Mouse (Mus musculus): ENCODE results near the gene Egr4. TPM values are rescaled to one million over a fixed set of nuclear protein-coding genes. Genes with fewer than 3 reads are reported as not detected.

Gene Egr4
- polyA plus RNA-seq, 1 experiment from 2014 or later, result not detected

- 49% methylated on average over 5 of the region's 5 CpGs for WGBS
- ATAC-seq (ENCODE audit: insufficient number of reproducible peaks, low FRiP score, low TSS enrichment, low read depth), result no peak
- no peaks in the 10 kb centered on the region for H3K4me1 ChIP-seq
- H3K9ac ChIP-seq, result no peak overlapping the region
- H3K36me3 ChIP-seq, result peaks cover 21% of the 10 kb centered on the region
- no peak overlapping the region for H3K4me3 ChIP-seq (replicated peaks)
- H3K27ac ChIP-seq (replicated peaks), result no peak overlapping the region
- no peak overlapping the region for H3K4me2 ChIP-seq (replicated peaks)
- H3K27me3 ChIP-seq, result 0 out of 2 replicates have a peak, but pooled peaks cover under 1% of the 10 kb centered on the region
- no peaks in the 10 kb centered on the region for H3K9me3 ChIP-seq (replicated peaks)
Observed at GRCm38 (mm10) chr6:85472542-85472941, 40.8 kb downstream of the Egr4 start.

- H3K4me1 ChIP-seq, result no peaks in the 10 kb centered on the region
- no peak overlapping the region for H3K9ac ChIP-seq
- no peaks in the 10 kb centered on the region for H3K27me3 ChIP-seq
- no peak overlapping the region for H3K4me3 ChIP-seq (replicated peaks)
- peaks cover 27% of the 10 kb centered on the region for H3K36me3 ChIP-seq
- H3K9me3 ChIP-seq (replicated peaks), result no peaks in the 10 kb centered on the region
- no peak overlapping the region for H3K4me2 ChIP-seq (replicated peaks)
- 62% methylated on average over 8 of the region's 8 CpGs for WGBS
- ATAC-seq (ENCODE audit: insufficient number of reproducible peaks, low FRiP score, low TSS enrichment, low read depth), result no peak
- no peak overlapping the region for H3K27ac ChIP-seq (replicated peaks)
Observed at GRCm38 (mm10) chr6:85471962-85472361, 41.4 kb downstream of the Egr4 start.

GRCm38 (mm10) chr6:85469660-85470430, 43.5 kb downstream of the Egr4 start:
- H3K4me3 ChIP-seq (replicated peaks), result no peak overlapping the region
- no peak for ATAC-seq (ENCODE audit: insufficient number of reproducible peaks, low FRiP score, low TSS enrichment, low read depth)
- H3K9ac ChIP-seq, result no peak overlapping the region
- no peaks in the 10 kb centered on the region for H3K4me1 ChIP-seq
- H3K4me2 ChIP-seq (replicated peaks), result no peak overlapping the region
- no peaks in the 10 kb centered on the region for H3K9me3 ChIP-seq (replicated peaks)
- 69% methylated on average over 5 of the region's 5 CpGs for WGBS
- no peak overlapping the region for H3K27ac ChIP-seq (replicated peaks)
- peaks cover 48% of the 10 kb centered on the region for H3K36me3 ChIP-seq
- H3K27me3 ChIP-seq, result no peaks in the 10 kb centered on the region

GRCm38 (mm10) chr6:85465381-85465780, 48.0 kb downstream of the Egr4 start:
- Histone ChIP-seq H3K36me3 (peaks cover 91% of the 10 kb centered on the region), H3K4me1 (no peaks in the 10 kb centered on the region), H3K4me2 (replicated peaks) (no peak overlapping the region), H3K4me3 (replicated peaks) (no peak overlapping the region), H3K9ac (no peak overlapping the region), H3K27me3 (no peaks in the 10 kb centered on the region), H3K27ac (replicated peaks) (no peak overlapping the region), H3K9me3 (replicated peaks) (no peaks in the 10 kb centered on the region)
- ATAC-seq (ENCODE audit: insufficient number of reproducible peaks, low FRiP score, low TSS enrichment, low read depth), result no peak

Other genes starting within 250 kb of the Egr4 start
- gene Sfxn5, start 180.2 kb downstream of the Egr4 start, polyA plus RNA-seq (2015; fragmentation: Nextera tagmentation; extraction: Ambion mirVana), result 8.0 TPM in 2 replicates
- 20.1 and 21.4 TPM in 2 replicates for gene Rab11fip5, start 139.0 kb downstream of the Egr4 start, polyA plus RNA-seq (2015; fragmentation: Nextera tagmentation; extraction: Ambion mirVana)
- not detected in 2 replicates for gene Noto, start 89.7 kb downstream of the Egr4 start, polyA plus RNA-seq (2015; fragmentation: Nextera tagmentation; extraction: Ambion mirVana)
- 47.8 and 51.9 TPM in 2 replicates for gene Smyd5, start 81.6 kb downstream of the Egr4 start, polyA plus RNA-seq (2015; fragmentation: Nextera tagmentation; extraction: Ambion mirVana)
- 440 and 448 TPM in 2 replicates for gene Cct7, start 62.1 kb downstream of the Egr4 start, polyA plus RNA-seq (2015; fragmentation: Nextera tagmentation; extraction: Ambion mirVana)
- gene Pradc1, start 61.6 kb downstream of the Egr4 start, polyA plus RNA-seq (2015; fragmentation: Nextera tagmentation; extraction: Ambion mirVana), result 38.0 and 42.4 TPM in 2 replicates
- gene Fbxo41, start 10.6 kb downstream of the Egr4 start, polyA plus RNA-seq (2015; fragmentation: Nextera tagmentation; extraction: Ambion mirVana), result 0.26 and 0.33 TPM in 2 replicates
- gene Alms1, start 73.9 kb upstream of the Egr4 start, polyA plus RNA-seq (2015; fragmentation: Nextera tagmentation; extraction: Ambion mirVana), result 4.9 and 5.3 TPM in 2 replicates
- not detected in 2 replicates for gene Nat8f7, start 199.6 kb upstream of the Egr4 start, polyA plus RNA-seq (2015; fragmentation: Nextera tagmentation; extraction: Ambion mirVana)

All from embryonic facial prominence, embryonic 15.5 days (tissue).